Mouse (Mus musculus): ENCODE measurements at regions not wholly inside any gene's neighbourhood (a gene's known extent, or its start where the extent isn't known, plus 50 kb on each side); places are given as distances from the start of the nearest gene placed in this dataset.
A peak's percentile ranks its signal among the peaks of the same experiment; 100 is the strongest.

DNA sequence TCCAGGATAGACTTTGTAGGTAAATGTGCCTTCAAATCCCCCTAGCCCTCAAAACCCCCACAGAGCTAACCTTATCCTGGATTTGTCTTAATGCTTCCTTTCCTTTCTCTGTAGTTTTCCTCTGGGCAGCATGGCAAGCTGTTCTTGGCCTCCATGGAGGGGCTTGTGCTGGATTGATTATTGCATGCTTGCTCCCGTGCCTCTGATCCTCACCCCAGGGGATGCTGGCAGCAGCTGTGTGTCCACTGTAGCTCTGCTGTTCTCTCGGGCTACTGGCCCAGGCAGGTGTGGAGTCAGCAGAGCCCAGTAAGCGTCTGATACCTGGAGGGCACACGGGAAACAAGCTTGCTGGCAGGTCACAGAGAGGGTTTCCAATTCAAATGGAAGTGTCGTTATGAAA is 68.2 kb upstream of the Gm11983 start:
- Histone ChIP-seq H3K9me3 (replicated peaks) (no peaks in the 10 kb centered on the region), H3K36me3 (no peaks in the 10 kb centered on the region), H3K27me3 (no peaks in the 10 kb centered on the region), H3K4me2 (replicated peaks) (no peak overlapping the region), H3K9ac (no peak overlapping the region), H3K27ac (no peak overlapping the region), H3K4me3 (no peak overlapping the region), H3K4me1 (peaks cover 10% of the 10 kb centered on the region; the same call in 1 of the 2 replicates)
- ATAC-seq (ENCODE audit: low FRiP score) = no peak
- WGBS = 27% methylated on average over 5 of the region's 5 CpGs

DNA sequence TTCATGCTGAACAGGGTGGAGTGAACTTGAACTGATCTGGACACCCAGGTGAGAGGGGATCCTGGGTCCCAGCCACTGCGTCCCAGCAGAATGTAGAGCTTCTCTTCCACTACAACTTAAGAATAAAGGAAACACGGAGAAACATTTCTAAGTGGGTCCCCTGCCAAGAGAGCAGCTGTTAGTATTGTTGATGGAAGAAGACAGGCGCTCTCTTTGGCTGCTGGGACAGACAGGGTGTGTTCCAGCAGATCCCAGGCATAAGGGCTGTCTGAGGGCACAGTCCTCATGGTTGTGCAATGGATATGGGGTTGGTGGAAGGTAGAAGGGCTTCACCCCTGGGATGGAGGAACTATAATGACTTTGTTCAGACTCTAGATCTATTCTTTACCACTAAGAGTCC is 65.5 kb upstream of the Gm11983 start:
- Histone ChIP-seq H3K27ac (no peak overlapping the region), H3K36me3 (no peaks in the 10 kb centered on the region), H3K4me1 (peaks cover 15% of the 10 kb centered on the region; the same call in 1 of the 2 replicates), H3K4me2 (replicated peaks) (no peak overlapping the region), H3K9me3 (replicated peaks) (no peaks in the 10 kb centered on the region), H3K9ac (no peak overlapping the region), H3K4me3 (no peak overlapping the region), H3K27me3 (no peaks in the 10 kb centered on the region)
- WGBS = 82% methylated on average over 3 of the region's 3 CpGs
- no peak for ATAC-seq (ENCODE audit: low FRiP score)

DNA sequence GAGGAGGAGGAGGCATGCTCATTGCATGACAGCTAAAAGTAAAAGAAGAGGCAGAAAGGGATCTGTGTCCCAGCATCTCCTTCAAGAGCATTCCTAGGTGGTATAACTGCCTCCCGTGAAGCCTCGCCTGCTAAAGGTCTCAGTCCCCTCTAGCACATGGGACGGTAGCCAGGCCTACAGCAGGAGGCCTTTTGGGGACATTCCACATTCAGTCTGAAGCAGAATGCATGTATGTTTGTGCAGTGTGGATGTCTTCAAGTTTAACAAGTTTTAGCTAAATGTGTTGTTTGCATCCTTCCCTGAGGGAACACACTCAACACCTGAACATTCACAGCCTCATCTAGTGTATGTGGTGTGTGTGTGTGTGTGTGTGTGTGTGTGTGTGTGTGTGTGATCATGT is 64.8 kb upstream of the Gm11983 start:
- Histone ChIP-seq H3K9ac (no peak overlapping the region), H3K27me3 (no peaks in the 10 kb centered on the region), H3K4me1 (peaks cover 15% of the 10 kb centered on the region; the same call in 1 of the 2 replicates), H3K27ac (no peak overlapping the region), H3K9me3 (replicated peaks) (no peaks in the 10 kb centered on the region), H3K4me2 (replicated peaks) (no peak overlapping the region), H3K36me3 (no peaks in the 10 kb centered on the region), H3K4me3 (no peak overlapping the region)
- ATAC-seq (ENCODE audit: low FRiP score) = no peak
- WGBS = 71% methylated on average over 3 of the region's 3 CpGs

DNA sequence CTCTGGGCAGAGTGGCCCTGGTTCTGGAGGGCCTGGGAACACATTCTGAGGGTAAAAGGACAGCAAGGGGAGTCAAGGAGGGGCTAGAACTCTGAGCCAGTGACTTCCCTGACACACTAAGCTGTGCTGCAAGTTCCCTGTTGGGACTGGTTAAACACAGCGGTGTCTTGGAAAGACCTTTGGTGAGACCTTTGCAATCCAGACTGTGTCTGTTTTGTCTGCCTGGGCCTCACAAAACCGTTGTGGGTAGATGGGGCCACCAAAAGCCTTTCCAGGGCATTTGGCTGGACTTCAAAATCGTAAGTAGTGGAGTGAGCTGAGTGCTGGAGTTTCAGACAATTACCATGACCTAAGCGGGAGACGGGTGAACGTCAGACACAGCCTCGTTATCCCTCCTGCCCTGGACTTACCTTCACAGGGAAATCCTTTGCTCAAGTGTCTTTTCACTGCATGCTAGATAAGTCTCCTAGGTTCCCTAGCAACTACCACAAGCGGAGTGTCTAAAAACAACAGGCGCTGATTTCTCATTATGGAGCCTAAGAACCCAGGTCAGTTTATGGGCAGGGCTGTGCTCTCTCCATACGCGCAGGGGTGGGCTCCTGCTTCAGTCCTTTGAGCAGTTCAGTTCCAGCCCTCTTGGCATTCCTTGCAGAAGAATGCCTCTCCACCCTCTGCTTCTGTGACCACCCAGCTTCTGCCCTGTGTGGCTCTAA is 63.5 kb upstream of the Gm11983 start:
- Histone ChIP-seq H3K27ac (no peak overlapping the region), H3K4me2 (replicated peaks) (no peak overlapping the region), H3K36me3 (no peaks in the 10 kb centered on the region), H3K9ac (no peak overlapping the region), H3K4me3 (no peak overlapping the region), H3K27me3 (no peaks in the 10 kb centered on the region), H3K4me1 (peaks cover 15% of the 10 kb centered on the region; the same call in 1 of the 2 replicates), H3K9me3 (replicated peaks) (no peaks in the 10 kb centered on the region)
- ATAC-seq (ENCODE audit: low FRiP score) = 0 out of 2 replicates have a peak, but pooled peaks have one; percentile 29
- WGBS = 50% methylated on average over 11 of the region's 11 CpGs

DNA sequence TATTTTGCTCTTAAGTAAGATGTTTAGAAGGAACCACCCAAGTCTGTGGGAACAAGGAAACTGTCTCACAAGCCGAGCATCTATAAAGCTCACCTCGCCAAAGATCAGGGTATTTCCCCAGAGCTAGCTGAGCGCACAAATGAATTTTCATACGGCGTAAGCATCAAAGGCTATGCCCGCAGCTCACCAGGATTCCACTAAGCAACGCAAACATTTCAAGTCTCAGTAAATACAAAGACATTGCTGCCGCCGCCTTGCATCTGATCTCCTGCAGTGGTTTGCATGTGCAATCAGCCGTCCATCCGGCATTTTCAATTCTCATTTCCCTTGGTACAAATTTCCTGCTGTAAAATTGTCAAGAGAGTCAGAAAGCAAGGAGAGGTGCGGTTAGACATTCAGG is 62.9 kb upstream of the Gm11983 start:
- Histone ChIP-seq H3K9ac (no peak overlapping the region), H3K36me3 (no peaks in the 10 kb centered on the region), H3K4me2 (replicated peaks) (no peak overlapping the region), H3K9me3 (replicated peaks) (no peaks in the 10 kb centered on the region), H3K4me1 (peaks cover 12% of the 10 kb centered on the region; the same call in 1 of the 2 replicates), H3K4me3 (no peak overlapping the region), H3K27me3 (no peaks in the 10 kb centered on the region), H3K27ac (no peak overlapping the region)
- ATAC-seq (ENCODE audit: low FRiP score) = no peak
- WGBS = 41% methylated on average over 12 of the region's 12 CpGs

DNA sequence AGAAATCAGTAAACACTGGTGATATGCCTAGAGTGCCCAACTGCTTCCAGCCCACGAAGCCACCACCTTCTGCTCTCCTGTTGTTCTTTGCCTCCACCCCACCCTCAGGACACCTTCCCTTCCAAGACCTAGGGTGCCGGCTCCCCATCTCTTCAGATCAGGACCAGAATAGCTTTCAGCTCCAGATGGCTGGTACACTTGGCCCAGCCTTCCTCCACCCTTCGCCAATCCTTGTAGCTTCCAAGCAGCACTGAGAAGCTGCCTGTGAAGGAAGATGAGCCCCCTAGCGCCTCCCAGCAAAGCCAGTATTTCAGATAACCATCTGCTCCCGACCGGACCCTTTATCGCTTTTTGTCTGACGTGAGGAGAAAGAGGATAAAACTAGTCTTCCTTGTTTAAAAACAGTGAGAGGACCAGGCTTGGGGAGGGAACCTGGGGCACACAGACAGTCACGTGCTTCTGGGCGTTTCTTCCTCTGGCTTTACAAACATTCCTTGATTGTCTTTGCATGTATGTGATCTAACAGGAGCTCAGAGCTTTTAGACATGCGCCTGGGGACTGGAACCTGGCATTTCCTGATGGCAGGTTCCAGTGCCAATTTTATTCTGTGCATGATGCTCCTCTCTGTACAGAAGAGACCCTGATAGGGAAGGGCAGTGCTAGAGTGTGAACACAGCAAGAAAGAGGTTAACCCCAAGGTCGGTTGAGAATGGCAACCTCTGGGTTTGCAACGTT is 62.0 kb upstream of the Gm11983 start:
- Histone ChIP-seq H3K4me1 (peaks cover 12% of the 10 kb centered on the region; the same call in 1 of the 2 replicates), H3K9me3 (replicated peaks) (no peaks in the 10 kb centered on the region), H3K4me2 (replicated peaks) (no peak overlapping the region), H3K9ac (no peak overlapping the region), H3K4me3 (no peak overlapping the region), H3K27ac (no peak overlapping the region), H3K27me3 (no peaks in the 10 kb centered on the region), H3K36me3 (no peaks in the 10 kb centered on the region)
- WGBS = 78% methylated on average over 13 of the region's 13 CpGs
- no peak for ATAC-seq (ENCODE audit: low FRiP score)

DNA sequence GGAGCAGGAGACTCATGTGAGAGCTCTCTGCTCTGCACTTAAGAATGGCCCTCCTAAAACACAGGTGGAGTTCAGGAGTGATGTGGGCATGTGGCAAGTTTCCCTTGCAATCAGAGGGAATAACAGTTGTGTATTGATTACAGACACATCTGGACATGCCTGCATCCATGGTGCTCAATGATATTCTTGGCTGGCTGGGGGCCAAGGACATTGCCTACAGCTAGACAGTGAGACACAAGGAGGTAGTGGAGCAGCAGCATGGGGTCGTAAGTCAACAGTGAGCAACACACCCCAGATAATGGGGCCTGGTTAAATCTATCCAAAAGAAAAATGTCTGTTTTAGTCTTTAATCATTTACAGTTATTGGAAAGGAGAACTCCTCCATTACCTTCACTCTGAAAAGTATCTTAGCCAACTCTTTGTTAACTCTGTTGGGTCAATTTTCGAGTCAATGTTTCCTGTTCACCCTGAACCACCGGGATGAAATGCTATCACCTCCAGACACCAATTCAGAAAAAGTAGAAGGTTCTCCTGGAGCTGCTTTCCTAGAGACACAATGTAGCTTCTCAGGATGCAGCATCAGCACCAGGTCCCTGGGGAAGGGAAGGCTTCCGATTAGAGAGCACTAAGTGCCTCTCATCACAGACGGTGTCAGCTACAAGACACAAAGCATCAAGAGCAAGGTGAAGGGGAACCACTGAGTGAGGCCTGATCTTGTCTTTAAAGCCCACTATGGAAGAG is 61.1 kb upstream of the Gm11983 start:
- ATAC-seq (ENCODE audit: low FRiP score) = no peak
- WGBS = 78% methylated on average over 5 of the region's 5 CpGs
- Histone ChIP-seq H3K27me3 (no peaks in the 10 kb centered on the region), H3K9ac (no peak overlapping the region), H3K27ac (no peak overlapping the region), H3K36me3 (no peaks in the 10 kb centered on the region), H3K4me1 (peaks cover 12% of the 10 kb centered on the region; the same call in 1 of the 2 replicates), H3K4me2 (replicated peaks) (no peak overlapping the region), H3K4me3 (no peak overlapping the region), H3K9me3 (replicated peaks) (no peaks in the 10 kb centered on the region)

DNA sequence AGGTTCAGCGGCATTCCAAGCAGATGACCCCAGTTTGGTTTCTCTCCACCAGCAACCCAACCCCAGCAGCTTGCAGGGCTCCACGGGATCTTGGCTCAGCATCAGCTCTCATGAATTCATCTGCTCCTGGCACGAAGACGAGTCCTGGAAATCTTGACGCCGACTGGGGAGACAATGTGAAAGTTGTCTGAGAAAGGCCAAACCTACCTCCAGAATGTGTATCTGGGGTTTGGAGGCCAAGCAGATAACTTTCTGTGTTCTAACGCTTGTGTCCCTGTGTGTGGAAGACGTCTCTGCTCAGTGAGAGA is 58.3 kb upstream of the Gm11983 start:
- no peak overlapping the region for H3K27ac ChIP-seq
- WGBS = 65% methylated on average over 8 of the region's 8 CpGs
- no peak for ATAC-seq (ENCODE audit: low FRiP score)
- H3K4me3 ChIP-seq = no peak overlapping the region
- H3K27me3 ChIP-seq = no peaks in the 10 kb centered on the region
- no peak overlapping the region for H3K9ac ChIP-seq
- H3K4me2 ChIP-seq (replicated peaks) = no peak overlapping the region
- no peaks in the 10 kb centered on the region for H3K36me3 ChIP-seq
- H3K9me3 ChIP-seq (replicated peaks) = no peaks in the 10 kb centered on the region
- peaks cover 6% of the 10 kb centered on the region; the same call in 1 of the 2 replicates for H3K4me1 ChIP-seq

DNA sequence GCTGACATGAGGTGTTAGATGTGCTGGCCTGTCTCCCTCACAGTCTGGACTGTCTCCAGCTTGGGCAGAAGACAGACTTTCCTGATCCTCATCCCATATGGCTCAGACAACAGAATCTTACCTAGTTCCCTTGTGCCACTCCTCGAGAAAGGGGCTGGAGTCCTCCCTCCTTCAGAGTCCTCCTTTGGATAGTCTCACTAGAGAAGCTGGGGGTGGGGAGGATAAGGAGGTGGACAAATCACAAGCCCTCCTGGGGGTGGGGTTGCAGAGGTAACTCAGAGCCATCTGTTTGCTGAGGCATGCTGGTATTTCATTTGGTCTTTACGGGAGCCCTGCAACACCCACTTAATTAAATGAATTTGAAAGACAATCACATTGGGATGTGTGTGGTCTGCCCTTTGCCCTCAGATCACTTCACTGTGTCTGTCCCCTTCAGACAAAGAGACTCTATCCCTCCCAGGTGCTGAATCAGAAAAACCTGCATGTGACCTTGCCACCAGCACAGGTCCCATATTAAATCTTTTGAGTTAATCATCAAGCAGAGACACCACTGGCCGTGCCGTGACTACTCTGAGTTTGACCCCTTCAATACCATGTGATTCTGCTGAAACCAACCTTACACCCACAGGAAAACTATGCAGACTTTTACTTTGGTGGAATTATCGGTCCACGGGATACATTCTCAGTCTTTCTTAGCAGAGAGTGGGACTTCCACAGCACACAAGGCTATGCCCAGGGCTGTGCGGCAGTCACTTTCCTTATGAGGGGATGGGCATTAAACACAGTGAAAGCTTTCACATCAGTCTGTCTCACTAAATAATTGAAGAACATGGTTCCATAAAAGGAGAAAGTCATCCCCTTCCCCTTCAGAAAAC is 57.7 kb upstream of the Gm11983 start:
- H3K4me2 ChIP-seq (replicated peaks) = no peak overlapping the region
- H3K4me1 ChIP-seq = peaks cover under 1% of the 10 kb centered on the region; the same call in 1 of the 2 replicates
- ATAC-seq (ENCODE audit: low FRiP score) = no peak; the same call in 1 of the 2 replicates
- H3K36me3 ChIP-seq = no peaks in the 10 kb centered on the region
- no peak overlapping the region for H3K27ac ChIP-seq
- WGBS = 27% methylated on average over 7 of the region's 7 CpGs
- H3K4me3 ChIP-seq = no peak overlapping the region
- no peaks in the 10 kb centered on the region for H3K27me3 ChIP-seq
- no peaks in the 10 kb centered on the region for H3K9me3 ChIP-seq (replicated peaks)
- no peak overlapping the region for H3K9ac ChIP-seq

DNA sequence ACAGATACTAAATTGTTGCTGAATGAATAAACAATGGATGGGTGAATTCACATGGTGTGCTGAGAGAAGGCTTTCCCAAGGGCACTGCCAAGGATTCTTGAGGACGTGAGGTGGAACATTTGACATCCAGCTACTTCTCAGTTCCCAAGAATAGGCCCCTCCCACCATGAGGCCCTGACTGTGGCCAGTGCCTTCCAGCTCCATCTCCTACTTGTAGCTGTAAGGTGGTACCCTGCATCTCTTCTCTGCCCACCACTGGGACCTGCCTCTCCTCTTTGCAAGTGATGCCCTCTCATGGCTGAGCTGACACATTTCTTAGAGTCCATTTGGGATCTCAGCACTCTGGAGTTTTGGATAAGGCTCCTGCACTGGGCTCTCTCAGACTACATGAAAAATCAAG is 56.3 kb upstream of the Gm11983 start:
- Histone ChIP-seq H3K4me1 (no peaks in the 10 kb centered on the region), H3K9me3 (replicated peaks) (no peaks in the 10 kb centered on the region), H3K27me3 (no peaks in the 10 kb centered on the region), H3K36me3 (no peaks in the 10 kb centered on the region), H3K9ac (no peak overlapping the region), H3K4me3 (no peak overlapping the region), H3K4me2 (replicated peaks) (no peak overlapping the region), H3K27ac (no peak overlapping the region)
- WGBS = 88% methylated on average over 1 of the region's 1 CpGs
- no peak for ATAC-seq (ENCODE audit: low FRiP score)

DNA sequence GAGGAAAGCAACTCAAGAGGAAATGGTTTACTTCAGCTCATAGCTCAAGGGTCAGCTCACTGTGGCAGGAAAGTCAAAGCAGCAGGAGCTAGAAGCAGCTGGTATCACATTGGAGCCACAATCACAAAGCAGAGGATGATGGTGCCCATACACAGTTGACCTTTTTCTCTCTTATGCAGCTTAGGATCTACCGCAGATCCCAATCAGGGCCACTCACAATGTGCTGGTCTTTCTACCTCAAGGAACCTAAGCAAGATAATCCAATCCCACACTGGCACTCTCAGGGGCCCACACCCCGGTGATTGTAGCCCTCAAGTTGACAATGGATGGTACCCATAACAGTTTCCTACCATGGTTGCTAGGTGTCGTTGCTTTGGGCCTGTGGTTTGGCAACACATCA is 55.6 kb upstream of the Gm11983 start:
- 92% methylated on average over 3 of the region's 3 CpGs for WGBS
- H3K9me3 ChIP-seq (replicated peaks) = no peaks in the 10 kb centered on the region

DNA sequence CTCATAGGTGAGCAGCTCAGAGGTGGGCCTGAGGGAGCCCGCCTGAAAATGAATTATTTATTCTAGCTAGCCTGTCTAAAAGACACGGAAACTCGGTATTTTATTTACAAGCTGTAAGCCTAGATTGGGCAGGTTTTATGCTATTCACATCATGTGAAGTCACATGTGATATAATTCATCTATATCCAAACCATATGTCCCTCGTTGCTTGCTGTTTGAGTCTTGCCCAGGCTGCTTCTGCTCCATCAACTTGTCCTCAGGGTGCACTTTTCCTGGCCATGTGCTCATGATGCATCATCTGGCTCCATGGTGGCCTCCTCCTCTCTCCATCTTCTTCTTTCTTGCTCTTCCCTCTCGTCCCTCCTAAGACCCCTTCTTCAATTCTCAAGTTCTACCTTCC is 53.0 kb upstream of the Gm11983 start:
- no peaks in the 10 kb centered on the region for H3K36me3 ChIP-seq
- H3K4me1 ChIP-seq = no peaks in the 10 kb centered on the region
- no peak overlapping the region for H3K4me3 ChIP-seq
- H3K9ac ChIP-seq = no peak overlapping the region
- no peak for ATAC-seq (ENCODE audit: low FRiP score)
- WGBS = 84% methylated on average over 5 of the region's 5 CpGs
- H3K27ac ChIP-seq = no peak overlapping the region
- no peaks in the 10 kb centered on the region for H3K9me3 ChIP-seq (replicated peaks)
- H3K27me3 ChIP-seq = no peaks in the 10 kb centered on the region
- no peak overlapping the region for H3K4me2 ChIP-seq (replicated peaks)

More for the DNA sequence above, 55.6 kb upstream of the Gm11983 start:
- Histone ChIP-seq H3K4me3 (no peak overlapping the region), H3K27ac (no peak overlapping the region), H3K4me1 (no peaks in the 10 kb centered on the region), H3K9ac (no peak overlapping the region), H3K27me3 (no peaks in the 10 kb centered on the region), H3K36me3 (no peaks in the 10 kb centered on the region), H3K4me2 (replicated peaks) (no peak overlapping the region)
- ATAC-seq (ENCODE audit: low FRiP score) = no peak
